Mouse (Mus musculus) myocyte (in vitro differentiated cells): ENCODE results near the gene Tmod2.

ENCODE experiments used
- CEBPB ChIP-seq: IDR thresholded peaks from 2 replicates; pipeline ENCODE4 v1.6.1; 2011; ENCODE audit warnings: mild to moderate bottlenecking, moderate library complexity; ENCODE audit not compliant: poor library complexity, insufficient read depth, severe bottlenecking
- E2F4 ChIP-seq: IDR thresholded peaks from one replicate; pipeline ENCODE4 v1.6.1; 2011; ENCODE audit warnings: mild to moderate bottlenecking, control low read depth, moderate library complexity; ENCODE audit not compliant: insufficient read depth
- MAX ChIP-seq: IDR thresholded peaks from one replicate; pipeline ENCODE4 v1.6.1; 2011; ENCODE audit warnings: low read depth, mild to moderate bottlenecking, control low read depth
- MYOG ChIP-seq, 3 experiments: IDR thresholded peaks; one replicate each; pipeline ENCODE4 v1.6.1; 2011; ENCODE audit warnings: control low read depth in 2 of 3, low read depth in 2 of 3, mild to moderate bottlenecking in 2 of 3; ENCODE audit not compliant: insufficient read length in 2 of 3, control insufficient read depth in 1 of 3, insufficient read depth in 1 of 3
- POLR2A ChIP-seq: IDR thresholded peaks from one replicate; pipeline ENCODE4 v1.6.1; 2011; ENCODE audit warnings: low read depth, mild to moderate bottlenecking, control low read depth, moderate library complexity; ENCODE audit not compliant: insufficient read length
- POLR2AphosphoS2 ChIP-seq: IDR thresholded peaks from one replicate; pipeline ENCODE4 v1.6.1; 2011; ENCODE audit warnings: low read depth, control low read depth; ENCODE audit not compliant: insufficient read length
- SRF ChIP-seq: IDR thresholded peaks from one replicate; pipeline ENCODE4 v1.6.1; 2011; ENCODE audit warnings: low read depth; ENCODE audit not compliant: control insufficient read depth, insufficient read length
- TCF12 ChIP-seq: IDR thresholded peaks from one replicate; pipeline ENCODE4 v1.6.1; 2011; ENCODE audit warnings: mild to moderate bottlenecking, control low read depth; ENCODE audit not compliant: poor library complexity, insufficient read depth, severe bottlenecking
- TCF3 ChIP-seq: IDR thresholded peaks from one replicate; pipeline ENCODE4 v1.6.1; 2011; ENCODE audit warnings: low read depth, control low read depth; ENCODE audit not compliant: insufficient read length
- USF1 ChIP-seq: IDR thresholded peaks from one replicate; pipeline ENCODE4 v1.6.1; 2011; ENCODE audit warnings: low read depth, mild to moderate bottlenecking, control low read depth, moderate library complexity

DNA sequence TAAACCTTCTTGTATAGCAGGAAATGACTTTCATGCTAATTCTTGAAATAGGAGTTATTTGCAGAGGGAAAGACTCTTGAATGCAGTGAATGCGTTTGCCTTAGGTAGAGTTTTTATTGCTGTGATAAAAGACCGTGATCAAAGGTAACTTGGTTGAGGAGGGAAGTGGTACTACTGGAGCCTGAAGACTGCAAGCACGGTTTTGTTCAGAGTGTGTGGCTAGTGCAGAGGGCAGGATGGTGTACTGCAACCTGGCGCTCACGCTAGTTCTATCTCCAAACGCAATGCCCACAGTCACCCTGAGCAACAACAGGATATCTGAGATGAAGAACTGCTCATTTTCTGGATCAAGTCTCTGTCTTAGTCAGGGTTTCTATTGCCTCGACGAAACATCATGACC lies 22.5 kb upstream of the Tmod2 start:
- TF ChIP-seq TCF12 (no peak), MYOG (IDR thresholded peaks at IDR 0.05; ENCODE audit: control insufficient read depth in 1 of 3, insufficient read depth in 1 of 3, insufficient read length in 2 of 3, low read depth in 2 of 3) (no peak), E2F4 (no peak), MAX (no peak), POLR2A (no peak), CEBPB (no peak), POLR2AphosphoS2 (no peak), USF1 (no peak), SRF (no peak), TCF3 (no peak)
